Mouse (Mus musculus) forebrain, embryonic 15.5 days (tissue): ENCODE measurements around the gene Inpp5a. TPM values are rescaled to one million over a fixed set of nuclear protein-coding genes. Genes with fewer than 3 reads are reported as not detected.

ENCODE experiments used
- ATAC-seq: fragments of 200-750 bp; cut with Nextera tagmentation; replicated peaks from 2 replicates; pipeline ENCODE4 v1.8.0; 2017; ENCODE audit warnings: mild to moderate bottlenecking, moderate TSS enrichment, moderate library complexity
- H3K27ac ChIP-seq: fragments of 300-500 bp; sonication (generic); replicated peaks from 2 replicates; pipeline ENCODE4 v1.5.1; 2015; ENCODE audit warnings: mild to moderate bottlenecking, inconsistent platforms
- H3K27me3 ChIP-seq: fragments of 300-500 bp; sonication (generic); 2 replicates; pipeline ENCODE4 v1.6.1; 2015; ENCODE audit warnings: inconsistent platforms
- H3K36me3 ChIP-seq: fragments of 300-500 bp; sonication (generic); 2 replicates; pipeline ENCODE4 v1.6.1; 2015; ENCODE audit warnings: mild to moderate bottlenecking, inconsistent platforms
- H3K4me1 ChIP-seq: fragments of 300-500 bp; sonication (generic); 2 replicates; pipeline ENCODE4 v1.6.1; 2015; ENCODE audit warnings: inconsistent platforms
- H3K4me2 ChIP-seq: fragments of 300-500 bp; sonication (generic); replicated peaks from 2 replicates; pipeline ENCODE4 v1.6.1; 2015; ENCODE audit warnings: mild to moderate bottlenecking, inconsistent platforms
- H3K4me3 ChIP-seq: fragments of 300-500 bp; sonication (generic); 2 replicates; pipeline ENCODE4 v1.5.1; 2015; ENCODE audit warnings: mild to moderate bottlenecking, inconsistent platforms
- H3K9ac ChIP-seq: fragments of 300-500 bp; sonication (generic); replicated peaks from 2 replicates; pipeline ENCODE4 v1.6.1; 2015; ENCODE audit warnings: mild to moderate bottlenecking, inconsistent platforms
- H3K9me3 ChIP-seq: fragments of 300-500 bp; sonication (generic); 2 replicates; pipeline ENCODE4 v1.6.1; 2016; ENCODE audit warnings: inconsistent platforms
- WGBS: fragments of 180-500 bp; shearing (Covaris S2); methylation state at CpG from one replicate; pipeline ENCODE4 v1.1.7; 2015; ENCODE audit warnings: mixed read lengths; 5-methylcytosine and 5-hydroxymethylcytosine counted together
- polyA plus RNA-seq: library from polyadenylated mRNA; unstranded; fragments of >200 nt; fragmentation: Nextera tagmentation; extraction: Ambion mirVana; gene quantifications from 2 replicates; pipeline ENCODE4 v1.2.1, GENCODE M21; 2015

Gene Inpp5a
- polyA plus RNA-seq = 10.8 and 12.7 TPM in 2 replicates

- WGBS = under 1% methylated on average over 47 of the region's 47 CpGs
- ATAC-seq = peak; percentile 97
- Histone ChIP-seq H3K4me1 (peaks cover 35% of the 10 kb centered on the region), H3K4me2 (peak within 1 kb of the TSS; percentile 78), H3K9ac (peak within 1 kb of the TSS; percentile 75), H3K27ac (peak within 1 kb of the TSS; percentile 76), H3K36me3 (no peaks in the 10 kb centered on the region), H3K4me3 (peak within 1 kb of the TSS; percentile 67), H3K9me3 (no peaks in the 10 kb centered on the region), H3K27me3 (no peaks in the 10 kb centered on the region)
Observed at GRCm38 (mm10) chr7:139388670-139389212, at the start of gene Inpp5a. Gene Inpp5a (plus strand): TSS chr7:139389109.

- 88% methylated on average over 3 of the region's 3 CpGs for WGBS
- Histone ChIP-seq H3K27me3 (no peaks in the 10 kb centered on the region), H3K4me3 (no peak overlapping the region), H3K9ac (no peak overlapping the region), H3K9me3 (no peaks in the 10 kb centered on the region), H3K36me3 (no peaks in the 10 kb centered on the region), H3K4me1 (no peaks in the 10 kb centered on the region), H3K4me2 (no peak overlapping the region), H3K27ac (no peak overlapping the region)
- no peak for ATAC-seq
Observed at GRCm38 (mm10) chr7:139339184-139339583, 49.7 kb upstream of the Inpp5a start.

GRCm38 (mm10) chr7:139341020-139341660 lies 47.8 kb upstream of the Inpp5a start:
- H3K9me3 ChIP-seq = no peaks in the 10 kb centered on the region
- H3K27me3 ChIP-seq = no peaks in the 10 kb centered on the region
- H3K27ac ChIP-seq = no peak overlapping the region
- H3K4me1 ChIP-seq = no peaks in the 10 kb centered on the region
- no peak overlapping the region for H3K9ac ChIP-seq
- no peak overlapping the region for H3K4me3 ChIP-seq
- ATAC-seq = no peak
- 64% methylated on average over 4 of the region's 4 CpGs for WGBS
- H3K4me2 ChIP-seq = no peak overlapping the region
- no peaks in the 10 kb centered on the region for H3K36me3 ChIP-seq

GRCm38 (mm10) chr7:139342809-139343208 lies 46.1 kb upstream of the Inpp5a start:
- H3K9me3 ChIP-seq = no peaks in the 10 kb centered on the region
- no peaks in the 10 kb centered on the region for H3K36me3 ChIP-seq
- 77% methylated on average over 5 of the region's 5 CpGs for WGBS
- no peak for ATAC-seq
- no peaks in the 10 kb centered on the region for H3K27me3 ChIP-seq
- H3K27ac ChIP-seq = no peak overlapping the region
- no peaks in the 10 kb centered on the region for H3K4me1 ChIP-seq
- H3K4me3 ChIP-seq = no peak overlapping the region
- H3K4me2 ChIP-seq = no peak overlapping the region
- H3K9ac ChIP-seq = no peak overlapping the region

GRCm38 (mm10) chr7:139347051-139347450 lies 41.9 kb upstream of the Inpp5a start:
- Histone ChIP-seq H3K9ac (no peak overlapping the region), H3K9me3 (no peaks in the 10 kb centered on the region), H3K4me1 (no peaks in the 10 kb centered on the region), H3K27me3 (no peaks in the 10 kb centered on the region), H3K27ac (no peak overlapping the region), H3K4me3 (no peak overlapping the region), H3K4me2 (no peak overlapping the region), H3K36me3 (no peaks in the 10 kb centered on the region)
- WGBS = 78% methylated on average over 7 of the region's 7 CpGs
- no peak for ATAC-seq

GRCm38 (mm10) chr7:139350606-139351005 lies 38.3 kb upstream of the Inpp5a start:
- no peaks in the 10 kb centered on the region for H3K27me3 ChIP-seq
- 88% methylated on average over 3 of the region's 3 CpGs for WGBS
- H3K4me1 ChIP-seq = no peaks in the 10 kb centered on the region
- no peak overlapping the region for H3K4me3 ChIP-seq
- H3K36me3 ChIP-seq = no peaks in the 10 kb centered on the region
- no peak for ATAC-seq
- H3K27ac ChIP-seq = no peak overlapping the region
- no peak overlapping the region for H3K4me2 ChIP-seq
- no peaks in the 10 kb centered on the region for H3K9me3 ChIP-seq
- H3K9ac ChIP-seq = no peak overlapping the region

GRCm38 (mm10) chr7:139354370-139355139 lies 34.4 kb upstream of the Inpp5a start:
- Histone ChIP-seq H3K9ac (no peak overlapping the region), H3K4me1 (no peaks in the 10 kb centered on the region), H3K36me3 (no peaks in the 10 kb centered on the region), H3K4me2 (no peak overlapping the region), H3K27me3 (no peaks in the 10 kb centered on the region), H3K27ac (no peak overlapping the region), H3K4me3 (no peak overlapping the region), H3K9me3 (no peaks in the 10 kb centered on the region)
- no peak for ATAC-seq
- WGBS = 88% methylated on average over 4 of the region's 4 CpGs

- no peaks in the 10 kb centered on the region for H3K4me1 ChIP-seq
- no peaks in the 10 kb centered on the region for H3K27me3 ChIP-seq
- H3K9me3 ChIP-seq = no peaks in the 10 kb centered on the region
- H3K4me2 ChIP-seq = no peak overlapping the region
- no peak overlapping the region for H3K4me3 ChIP-seq
- H3K27ac ChIP-seq = no peak overlapping the region
- no peaks in the 10 kb centered on the region for H3K36me3 ChIP-seq
- WGBS = 75% methylated on average over 2 of the region's 2 CpGs
- no peak for ATAC-seq
- no peak overlapping the region for H3K9ac ChIP-seq
Observed at GRCm38 (mm10) chr7:139357043-139357442, 31.9 kb upstream of the Inpp5a start.

- Histone ChIP-seq H3K27me3 (no peaks in the 10 kb centered on the region), H3K4me1 (peaks cover 24% of the 10 kb centered on the region), H3K9ac (no peak overlapping the region), H3K9me3 (no peaks in the 10 kb centered on the region), H3K27ac (no peak overlapping the region), H3K4me3 (no peak overlapping the region), H3K4me2 (no peak overlapping the region), H3K36me3 (no peaks in the 10 kb centered on the region)
- ATAC-seq = no peak
- WGBS = 90% methylated on average over 4 of the region's 4 CpGs
Observed at GRCm38 (mm10) chr7:139359906-139360305, 29.0 kb upstream of the Inpp5a start.

- no peak for ATAC-seq
- peaks cover 24% of the 10 kb centered on the region for H3K4me1 ChIP-seq
- H3K27me3 ChIP-seq = no peaks in the 10 kb centered on the region
- H3K9me3 ChIP-seq = no peaks in the 10 kb centered on the region
- no peak overlapping the region for H3K4me3 ChIP-seq
- H3K27ac ChIP-seq = no peak overlapping the region
- H3K4me2 ChIP-seq = no peak overlapping the region
- WGBS = 94% methylated on average over 3 of the region's 3 CpGs
- no peak overlapping the region for H3K9ac ChIP-seq
- no peaks in the 10 kb centered on the region for H3K36me3 ChIP-seq
Observed at GRCm38 (mm10) chr7:139360890-139361559, 27.9 kb upstream of the Inpp5a start.

- H3K4me2 ChIP-seq = no peak overlapping the region
- no peak overlapping the region for H3K27ac ChIP-seq
- ATAC-seq = no peak
- peaks cover 24% of the 10 kb centered on the region for H3K4me1 ChIP-seq
- no peak overlapping the region for H3K4me3 ChIP-seq
- no peaks in the 10 kb centered on the region for H3K27me3 ChIP-seq
- no peak overlapping the region for H3K9ac ChIP-seq
- no peaks in the 10 kb centered on the region for H3K36me3 ChIP-seq
- 94% methylated on average over 5 of the region's 5 CpGs for WGBS
- H3K9me3 ChIP-seq = no peaks in the 10 kb centered on the region
Observed at GRCm38 (mm10) chr7:139361799-139362198, 27.1 kb upstream of the Inpp5a start.

GRCm38 (mm10) chr7:139362514-139362913 lies 26.4 kb upstream of the Inpp5a start:
- 73% methylated on average over 3 of the region's 3 CpGs for WGBS
- H3K4me1 ChIP-seq = peaks cover 24% of the 10 kb centered on the region
- H3K4me3 ChIP-seq = no peak overlapping the region
- H3K27me3 ChIP-seq = no peaks in the 10 kb centered on the region
- H3K4me2 ChIP-seq = no peak overlapping the region
- H3K9me3 ChIP-seq = no peaks in the 10 kb centered on the region
- ATAC-seq = no peak
- H3K27ac ChIP-seq = no peak overlapping the region
- no peak overlapping the region for H3K9ac ChIP-seq
- no peaks in the 10 kb centered on the region for H3K36me3 ChIP-seq
